Mouse (Mus musculus) CD4-positive helper T cell, adult 2 months (primary cell): ENCODE results near the gene Pls1.

ENCODE experiments used
- DNase-seq: peaks from one replicate; pipeline ENCODE4 v3.0.0-alpha.2; 2012; ENCODE audit warnings: low read depth, missing footprints, low spot score

Pls1 gene

DNA sequence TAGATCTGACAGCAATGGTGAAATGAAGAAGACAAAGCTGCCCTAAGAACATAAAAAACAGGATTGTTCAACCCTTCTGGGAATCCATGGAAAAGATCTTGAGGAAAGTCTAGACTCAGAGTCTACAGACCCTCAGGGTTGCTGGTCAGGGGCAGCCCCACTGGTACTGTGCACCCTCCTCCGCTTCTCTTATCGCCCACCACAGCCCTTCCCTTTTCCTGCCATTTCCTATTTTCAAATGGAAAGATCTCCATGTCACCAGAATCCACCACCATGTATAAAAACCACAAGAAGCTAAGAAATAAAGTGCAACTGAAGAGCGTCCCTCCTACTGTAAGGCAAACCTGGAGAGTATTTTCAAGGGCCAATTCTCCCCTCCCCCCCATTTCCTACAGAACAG is 41.3 kb downstream of the Pls1 start:
- DNase-seq, result no peak

- no peak for DNase-seq
Observed at GRCm38 (mm10) chr9:95801610-95802451, 43.3 kb downstream of the Pls1 start.

GRCm38 (mm10) chr9:95796323-95796722 is 48.8 kb downstream of the Pls1 start:
- no peak for DNase-seq

GRCm38 (mm10) chr9:95795844-95796243 is 49.3 kb downstream of the Pls1 start:
- no peak for DNase-seq

DNA sequence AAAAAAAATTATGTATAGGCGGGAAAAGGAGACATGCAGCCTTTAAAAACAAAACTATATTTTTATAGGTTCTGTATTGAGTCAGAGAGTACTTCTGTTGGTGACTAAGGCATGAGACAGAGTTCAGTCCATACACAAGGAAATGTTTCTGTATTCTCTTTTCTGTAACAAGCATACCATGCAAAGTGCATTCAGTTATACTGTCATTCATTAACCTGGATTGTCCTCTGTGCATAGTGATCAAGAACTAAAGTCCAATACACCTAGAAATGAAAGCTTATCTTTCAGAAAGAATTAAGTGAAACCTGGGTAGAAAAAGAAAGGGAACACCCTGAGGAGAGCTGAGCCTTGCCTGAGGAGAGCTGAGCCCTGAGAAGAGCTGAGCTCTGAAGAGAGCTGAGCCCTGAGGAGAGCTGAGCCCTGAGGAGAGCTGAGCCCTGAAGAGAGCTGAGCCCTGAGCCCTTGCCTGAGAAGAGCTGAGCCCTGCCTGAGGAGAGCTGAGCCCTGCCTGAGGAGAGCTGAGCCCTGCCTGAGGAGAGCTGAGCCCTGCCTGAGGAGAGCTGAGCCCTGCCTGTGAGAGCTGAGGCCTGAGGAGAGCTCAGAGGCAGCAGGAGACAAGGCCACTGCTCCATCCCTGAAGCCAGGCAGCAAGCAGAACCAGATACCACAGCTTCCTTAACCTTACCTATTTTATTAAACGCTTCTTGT is 49.9 kb downstream of the Pls1 start:
- DNase-seq, result no peak

- DNase-seq, result no peak
Observed at GRCm38 (mm10) chr9:95793986-95794744, 50.9 kb downstream of the Pls1 start.

DNA sequence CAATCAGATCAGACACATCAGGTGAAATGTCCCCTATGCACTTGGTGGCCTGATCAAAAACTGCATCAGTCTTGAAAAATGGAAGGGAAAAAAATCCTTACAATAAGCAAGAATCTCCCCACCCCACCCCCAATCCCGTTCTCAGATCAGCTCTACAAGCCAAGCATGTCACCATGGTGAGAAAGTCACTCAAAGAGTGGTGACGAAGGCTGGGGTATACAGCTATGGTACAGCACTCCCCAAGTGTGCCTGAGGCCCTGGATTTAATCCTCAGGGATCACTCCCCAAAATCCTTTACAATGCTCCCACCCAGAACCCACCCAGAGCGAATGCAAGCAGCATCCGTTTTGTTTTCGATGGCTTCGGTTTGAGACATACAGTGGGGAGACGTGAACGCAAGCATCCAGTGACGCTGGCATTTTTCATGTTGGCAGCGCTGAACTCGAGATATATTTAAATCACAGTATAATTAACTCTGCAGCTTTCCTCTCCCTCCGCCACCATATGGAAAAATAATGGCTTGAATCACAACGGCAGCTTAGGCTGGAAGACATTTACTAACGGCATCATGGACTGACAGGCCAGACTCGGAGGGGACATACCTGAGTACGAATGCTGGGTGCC is 60.1 kb downstream of the Pls1 start:
- DNase-seq, result no peak

DNA sequence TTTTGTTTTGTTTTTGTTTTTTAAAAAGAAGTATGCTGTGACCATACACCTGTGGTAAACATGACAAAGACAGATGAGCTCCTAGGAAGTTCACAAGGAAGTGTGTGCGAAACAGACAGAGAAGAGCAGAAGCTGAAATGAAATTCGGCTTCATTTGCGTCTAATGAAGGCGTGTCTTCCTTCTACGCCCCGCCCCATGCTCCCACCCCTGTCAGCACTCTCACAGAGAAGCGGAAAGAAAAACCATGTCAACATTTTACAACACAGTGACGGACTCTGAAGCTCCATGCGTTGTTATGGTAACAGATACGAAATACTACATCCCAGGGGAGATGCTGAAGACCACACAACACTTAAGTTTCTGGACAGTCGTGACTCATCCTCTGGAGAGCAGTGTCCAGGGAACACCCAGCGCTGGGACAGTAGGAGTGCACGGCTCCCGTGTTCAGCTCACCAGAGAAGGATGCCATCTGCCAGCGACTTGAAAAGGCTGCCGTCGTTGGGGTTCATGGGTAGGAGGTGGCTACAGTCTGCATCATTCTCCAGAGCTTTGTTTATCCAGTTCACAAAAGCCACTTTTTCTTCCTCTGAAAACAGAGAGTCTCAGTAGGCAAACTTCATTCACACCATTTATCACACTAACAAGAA is 61.3 kb downstream of the Pls1 start:
- DNase-seq, result no peak

GRCm38 (mm10) chr9:95771671-95772070 is 73.4 kb downstream of the Pls1 start:
- no peak for DNase-seq

DNA sequence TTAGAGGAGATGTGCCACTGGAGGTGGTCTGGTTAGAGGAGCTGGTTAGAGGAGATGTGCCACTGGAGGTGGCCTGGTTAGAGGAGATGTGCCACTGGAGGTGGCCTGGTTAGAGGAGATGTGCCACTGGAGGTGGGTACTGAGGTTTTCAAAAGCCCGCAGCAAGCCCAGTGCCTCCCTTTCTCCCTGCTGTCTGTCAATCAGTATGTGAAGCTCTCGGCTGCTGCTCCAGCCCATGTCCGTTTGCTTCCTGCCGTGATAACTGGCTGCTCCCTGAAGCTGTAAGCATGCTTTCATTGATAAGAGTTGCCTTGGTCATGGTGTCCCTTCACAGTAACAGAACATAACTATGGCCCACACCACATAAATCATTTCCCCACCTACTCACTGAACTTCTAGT is 81.9 kb downstream of the Pls1 start:
- no peak for DNase-seq

DNA sequence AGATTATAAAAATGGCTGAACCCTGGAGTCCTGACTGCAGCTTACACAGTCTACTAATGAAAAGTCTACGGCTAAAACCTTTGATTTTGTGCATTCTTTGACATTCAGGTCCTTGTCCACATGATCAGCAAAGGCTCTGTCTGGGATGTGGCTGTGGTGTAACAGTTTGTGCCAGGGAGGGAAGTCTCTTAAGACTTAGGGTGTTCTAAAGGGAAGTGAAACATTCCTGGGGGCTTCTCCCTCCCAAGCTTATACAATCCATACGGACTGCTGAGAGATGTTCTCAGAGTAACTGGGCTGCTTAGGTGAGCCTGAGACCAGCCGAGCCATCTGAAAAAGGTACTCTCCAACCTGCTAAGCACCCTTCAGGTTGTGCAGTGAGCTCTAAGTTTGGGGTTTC is 82.9 kb downstream of the Pls1 start:
- DNase-seq, result no peak

- no peak for DNase-seq
Observed at GRCm38 (mm10) chr9:95761381-95761780, 83.7 kb downstream of the Pls1 start.

- DNase-seq, result no peak
Observed at GRCm38 (mm10) chr9:95750746-95751145, 94.4 kb downstream of the Pls1 start.

DNA sequence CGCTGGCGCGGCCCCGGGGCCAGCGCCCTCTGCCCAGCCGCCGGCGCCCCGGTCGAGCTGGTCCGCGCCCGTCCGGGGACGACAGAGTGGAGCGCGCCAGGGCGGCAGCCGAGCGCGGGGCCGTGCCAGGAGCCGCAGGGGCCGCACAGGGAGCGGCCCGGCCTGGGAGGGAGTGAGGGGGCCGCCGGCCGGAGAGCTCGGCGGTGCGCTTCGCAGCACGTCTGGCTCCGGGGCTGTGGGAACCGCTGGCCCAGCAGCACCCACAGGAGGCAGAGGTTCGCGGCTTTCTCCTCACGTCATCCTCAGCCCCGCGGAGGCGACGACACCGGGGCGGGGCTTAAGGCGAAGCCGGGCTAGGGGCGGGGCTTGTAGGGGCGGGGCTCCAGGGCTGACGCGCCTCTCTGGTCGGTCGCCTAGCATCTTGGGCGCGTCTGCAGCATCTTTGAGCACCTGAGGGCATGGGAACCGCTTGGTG is 95.0 kb downstream of the Pls1 start, which contains the start of gene Trpc1:
TSS of gene Trpc1 (minus strand) at position 339 of the 475 bp plus-strand sequence.
- peak; percentile 85 for DNase-seq

DNA sequence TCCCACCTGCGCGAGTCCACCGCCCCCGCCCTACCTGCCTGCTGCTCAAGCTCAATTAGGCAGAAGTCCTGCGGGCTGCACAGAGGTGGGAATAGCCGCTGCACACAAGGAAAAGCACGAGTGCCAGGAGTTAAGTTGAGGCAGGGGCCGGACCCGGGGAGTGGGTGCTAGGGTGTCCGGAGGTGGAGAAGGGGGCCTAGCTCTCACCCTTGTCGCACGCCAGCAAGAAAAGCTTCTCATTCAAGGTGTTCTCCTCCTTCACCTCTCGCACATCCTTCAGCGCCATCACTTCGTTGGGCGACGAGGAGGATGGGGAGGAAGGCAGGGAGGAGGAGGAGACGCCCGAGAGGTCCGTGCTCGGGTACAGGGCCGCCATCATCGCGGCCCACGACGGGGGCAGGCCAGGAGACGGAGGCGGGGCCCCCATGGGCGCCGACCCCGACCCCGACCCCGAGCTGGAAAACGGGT is 95.6 kb downstream of the Pls1 start:
- peak; percentile 13 for DNase-seq

- DNase-seq, result no peak
Observed at GRCm38 (mm10) chr9:95747298-95747697, 97.8 kb downstream of the Pls1 start.

- DNase-seq, result no peak
Observed at GRCm38 (mm10) chr9:95744845-95745613, 100.1 kb downstream of the Pls1 start.

GRCm38 (mm10) chr9:95736238-95736637 is 108.9 kb downstream of the Pls1 start:
- no peak for DNase-seq

DNA sequence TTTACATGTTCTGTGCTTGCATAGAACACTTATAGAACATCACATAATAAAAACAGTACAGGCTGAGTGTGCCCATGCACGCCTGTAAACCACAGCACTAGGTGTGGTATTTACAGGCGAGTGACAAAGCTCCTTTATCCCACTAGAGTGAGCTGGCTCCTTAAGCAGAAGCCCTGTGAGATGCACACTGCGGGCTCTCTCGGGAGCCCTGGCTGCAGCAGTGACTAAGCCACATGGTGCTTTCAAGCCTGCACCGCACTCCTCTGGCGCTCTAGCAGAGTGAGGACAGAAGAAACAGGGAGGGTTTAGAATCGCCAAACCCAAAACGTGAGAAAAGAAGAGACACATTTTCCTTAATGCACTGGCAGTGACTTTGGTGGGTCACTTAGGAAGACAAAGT is 132.5 kb downstream of the Pls1 start:
- no peak for DNase-seq

GRCm38 (mm10) chr9:95708943-95709342 is 136.2 kb downstream of the Pls1 start:
- peak; percentile 7 for DNase-seq
